Mouse (Mus musculus) cerebellum, adult 9-11 months (tissue): Measurements from ENCODE around the gene Grm7.

Experiments
- DNase-seq: peaks from one replicate; pipeline ENCODE4 v3.0.0; 2022

The Grm7 gene

DNA sequence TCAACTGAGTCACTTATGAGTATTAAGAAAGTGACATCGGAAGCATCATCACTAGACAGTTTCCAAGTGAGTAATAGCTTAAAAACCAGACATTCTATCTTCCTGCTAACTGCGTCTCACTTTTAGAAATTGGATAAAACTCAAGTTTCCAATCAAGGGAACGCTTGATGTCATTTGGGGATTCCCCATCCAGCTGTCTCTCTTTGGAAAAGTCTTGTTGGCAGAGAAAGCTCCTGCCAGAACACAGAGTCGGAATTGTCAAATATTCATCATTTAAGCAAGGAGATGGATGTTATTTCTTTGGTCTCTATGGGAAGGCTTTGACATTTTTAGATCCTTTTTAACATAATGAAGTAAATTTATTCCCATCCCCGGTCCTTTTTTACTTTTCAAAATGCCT is 336.6 kb downstream of the Grm7 start:
- no peak for DNase-seq

GRCm38 (mm10) chr6:111039099-111039498 is 393.7 kb downstream of the Grm7 start:
- DNase-seq = no peak

DNA sequence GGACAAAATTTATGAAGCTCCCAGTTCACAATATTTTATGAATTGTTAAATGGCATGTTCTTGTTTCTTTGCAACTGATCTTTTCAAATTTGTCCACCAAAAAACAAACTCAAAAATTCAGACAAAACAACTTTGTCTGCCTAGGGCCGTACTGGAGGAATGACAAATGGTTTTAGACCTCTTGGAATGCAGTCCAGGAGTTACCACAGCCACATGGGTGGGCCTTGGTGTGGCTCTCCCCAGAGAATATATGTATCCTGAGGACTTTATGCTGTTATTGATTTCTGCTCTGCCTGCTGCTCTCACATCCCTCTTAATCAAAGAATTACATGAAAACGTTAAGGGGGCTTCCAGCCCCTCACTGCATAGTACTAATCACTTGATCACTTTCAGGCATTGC is 400.5 kb downstream of the Grm7 start:
- DNase-seq = no peak

DNA sequence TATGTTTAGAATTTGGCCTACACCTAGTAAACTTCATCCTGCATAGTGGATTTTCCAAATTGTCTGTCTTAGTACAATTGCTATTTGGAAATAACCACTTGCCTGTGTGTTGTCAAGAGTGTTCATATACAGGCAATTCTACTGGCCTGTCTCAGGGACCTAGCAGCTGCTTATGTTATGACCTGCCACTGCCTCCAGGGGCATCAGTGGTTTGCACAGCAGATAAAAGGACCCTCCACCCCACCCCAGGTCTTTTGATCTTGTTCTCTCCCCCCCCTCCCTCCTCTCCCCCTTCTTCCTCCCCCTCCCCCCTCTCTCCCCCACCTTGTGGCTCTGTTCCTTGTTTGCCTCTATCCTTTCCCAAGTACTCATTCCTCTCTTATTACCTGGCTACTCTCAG is 403.9 kb downstream of the Grm7 start:
- no peak for DNase-seq

DNA sequence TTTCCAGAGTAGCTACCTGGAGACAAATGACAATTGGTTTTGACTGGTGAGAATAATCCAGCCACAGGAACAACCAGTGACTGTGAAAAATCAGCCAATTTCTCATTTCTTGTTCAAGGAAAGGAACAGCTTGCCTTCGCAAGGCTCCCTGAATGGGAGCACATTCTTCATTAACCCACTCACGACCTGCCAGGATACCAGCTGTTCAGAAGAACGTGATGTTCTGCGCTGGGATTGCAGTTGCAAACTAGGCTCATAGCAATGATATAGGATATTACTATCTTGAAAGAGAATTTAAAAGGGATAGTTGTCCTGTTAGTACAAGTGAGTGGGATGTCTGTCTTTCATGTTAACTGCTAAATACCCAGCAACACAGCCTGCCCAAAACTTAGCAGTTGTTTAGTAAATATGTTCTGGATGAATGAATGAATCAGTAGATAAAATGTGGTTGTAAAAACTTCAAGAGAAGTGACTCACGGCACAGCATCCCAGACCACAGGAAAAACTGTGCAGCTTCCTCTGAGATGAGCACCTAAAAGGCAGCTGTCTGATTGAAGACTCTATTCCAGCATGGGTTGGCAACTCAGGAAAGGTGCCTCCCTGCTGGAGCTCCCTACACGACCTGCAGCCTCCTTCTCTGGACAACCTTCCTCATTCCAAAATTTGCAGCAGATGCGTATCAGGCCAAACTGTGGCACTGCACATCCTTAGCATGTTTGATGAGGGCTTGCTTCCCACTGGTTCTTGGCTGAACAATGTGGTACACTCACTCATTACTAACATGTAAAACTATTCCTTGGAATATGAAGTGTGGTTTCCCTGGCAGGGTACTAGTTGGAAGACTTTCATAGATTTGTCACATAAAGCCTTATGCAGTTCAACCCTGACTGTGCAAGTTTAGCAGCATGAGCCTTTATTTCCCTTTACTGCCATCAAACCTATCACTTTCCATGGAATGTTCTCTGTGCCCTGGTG is 408.9 kb downstream of the Grm7 start:
- no peak for DNase-seq

DNA sequence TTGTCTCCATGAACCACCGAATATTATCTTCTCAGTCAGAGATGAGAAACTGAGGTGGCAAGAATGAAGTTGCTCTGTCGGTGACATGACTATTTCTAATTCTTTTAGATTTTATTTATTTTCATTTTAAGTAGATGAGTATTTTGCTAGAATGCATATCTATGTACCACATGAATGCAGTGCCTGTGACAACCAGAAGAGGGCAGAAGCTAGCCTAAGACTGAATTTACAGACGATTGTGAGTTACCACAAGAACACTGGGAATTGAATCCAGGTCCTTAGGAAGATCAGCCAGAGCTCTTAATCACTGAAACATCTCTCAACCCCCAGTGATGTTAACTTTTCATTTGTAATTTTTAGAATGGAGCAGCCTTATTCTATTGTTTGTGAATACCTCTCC is 412.4 kb downstream of the Grm7 start:
- no peak for DNase-seq

DNA sequence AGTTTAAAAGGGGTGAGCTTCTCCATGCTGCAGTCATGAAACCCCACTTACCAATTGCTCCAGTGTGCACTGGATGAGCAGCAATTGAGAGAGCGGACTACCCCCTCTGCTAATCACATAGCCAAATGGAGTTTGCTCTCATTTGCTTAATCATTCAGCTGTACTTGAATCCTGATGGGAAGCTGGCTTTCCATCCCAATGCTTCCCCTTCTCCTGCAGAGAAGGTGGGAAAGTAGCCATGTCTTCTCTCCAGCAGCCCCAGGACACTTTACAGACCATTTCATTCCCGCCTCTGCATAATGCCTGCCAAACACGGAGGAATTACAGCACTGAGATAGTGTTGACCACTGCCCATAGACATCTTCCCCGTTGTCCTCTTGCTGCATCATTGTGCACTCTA is 414.6 kb downstream of the Grm7 start:
- DNase-seq = no peak

DNA sequence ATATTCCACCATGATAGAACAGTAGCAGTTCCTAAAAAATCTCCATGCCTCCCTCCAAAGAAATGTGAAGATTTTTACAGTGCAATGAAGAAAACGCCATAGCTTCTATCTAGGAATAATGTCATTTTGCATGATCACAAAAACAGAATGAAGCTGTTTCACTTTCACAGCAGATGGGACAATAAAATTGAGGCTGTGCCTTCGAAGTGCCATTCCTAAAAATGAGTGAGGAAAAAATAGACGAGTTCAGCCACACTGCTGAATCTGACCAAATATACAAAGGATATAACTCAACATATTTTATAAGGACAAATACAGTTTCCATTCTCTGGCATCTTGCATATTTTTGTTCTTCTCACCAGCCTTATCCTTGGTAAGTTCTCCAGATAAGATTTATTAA is 439.2 kb downstream of the Grm7 start:
- DNase-seq = no peak

GRCm38 (mm10) chr6:111094818-111095217 is 449.4 kb downstream of the Grm7 start:
- DNase-seq = no peak

GRCm38 (mm10) chr6:111105485-111105884 is 460.1 kb downstream of the Grm7 start:
- no peak for DNase-seq

DNA sequence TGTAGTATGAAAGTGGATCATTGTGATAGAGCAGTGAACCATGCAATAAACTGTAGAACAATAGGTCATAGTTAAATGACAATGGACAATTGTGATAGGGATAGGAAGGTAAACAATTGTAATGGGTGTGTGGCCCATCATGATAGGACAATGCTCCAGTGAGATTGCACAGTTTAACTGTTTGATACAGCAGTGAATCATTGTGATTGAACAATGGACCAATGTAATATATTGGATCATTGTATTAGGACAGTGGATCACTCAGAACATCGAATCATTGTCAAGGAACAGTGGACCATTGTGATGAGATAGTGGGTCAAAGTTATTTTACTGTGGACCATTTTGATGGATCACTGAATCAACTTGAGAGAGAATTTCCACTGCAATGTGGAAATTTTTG is 515.7 kb downstream of the Grm7 start:
- DNase-seq = no peak

DNA sequence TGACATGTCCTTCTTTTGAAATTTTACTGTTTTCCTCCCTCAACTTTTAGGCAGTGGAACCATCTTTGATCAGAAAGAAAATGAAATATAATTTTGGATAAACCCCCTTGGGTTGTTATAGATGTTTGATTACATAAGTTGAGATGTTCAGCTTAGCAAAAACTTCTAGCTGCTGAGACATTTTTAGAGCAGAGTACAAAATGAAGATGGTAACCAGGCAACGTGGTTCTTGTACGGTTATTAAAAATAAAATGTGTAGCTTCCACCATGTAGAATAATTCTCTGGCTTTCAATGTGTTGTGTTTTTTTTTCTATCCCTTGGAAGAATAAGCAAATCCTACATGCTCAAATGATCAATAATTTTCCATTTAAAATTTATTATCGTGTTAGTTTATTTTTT is 550.0 kb downstream of the Grm7 start:
- DNase-seq = no peak

DNA sequence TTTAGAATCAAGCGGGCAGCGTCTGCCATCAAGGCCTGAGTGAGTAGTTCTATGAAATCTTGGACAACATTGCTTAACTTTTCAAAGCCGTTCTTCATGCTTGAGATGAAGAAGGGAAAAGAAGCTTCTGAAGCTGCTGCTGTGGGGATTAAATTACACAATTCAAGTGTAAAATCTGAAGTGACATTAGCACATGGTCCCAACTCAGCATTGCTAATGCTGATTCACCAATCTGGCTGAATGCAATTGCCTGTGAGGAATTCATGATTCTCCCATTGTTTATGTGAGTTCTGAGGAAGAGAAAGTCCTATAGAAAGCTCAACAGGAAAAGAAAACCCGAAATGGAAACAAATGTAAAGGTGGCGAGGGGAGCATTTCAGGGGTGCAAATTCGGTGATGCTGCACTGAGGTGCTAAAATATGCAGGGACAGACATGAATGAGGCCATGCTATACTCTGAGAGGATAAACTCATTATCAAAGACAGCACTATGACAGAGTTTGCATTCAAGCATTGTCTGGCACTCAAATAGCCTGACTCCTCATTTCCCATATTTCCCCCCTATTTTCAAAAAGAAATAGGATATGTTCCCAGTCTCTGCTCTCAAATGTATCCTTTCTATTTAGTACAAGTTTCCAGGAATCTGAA is 575.8 kb downstream of the Grm7 start:
- DNase-seq = no peak

DNA sequence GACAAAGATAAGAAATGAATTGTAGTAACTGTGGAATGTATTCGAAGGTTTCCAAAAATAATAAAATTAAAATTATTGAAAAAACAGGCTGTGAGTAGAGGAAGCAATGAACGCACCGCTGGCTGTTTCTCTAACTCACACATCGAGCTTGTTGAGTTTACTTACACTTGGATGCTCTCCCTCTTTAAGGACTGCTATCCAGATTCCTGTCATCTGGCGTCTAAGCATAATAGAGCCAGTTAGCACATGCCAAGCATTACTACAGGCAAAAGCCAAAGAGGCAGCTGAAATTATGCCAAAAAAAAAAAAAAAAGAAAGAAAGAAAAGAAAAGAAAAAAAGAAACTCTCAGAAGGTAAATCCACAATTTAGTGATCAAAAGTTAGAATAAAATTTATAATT is 609.8 kb downstream of the Grm7 start:
- no peak for DNase-seq

- DNase-seq = no peak
These were observed 611.6 kb downstream of the Grm7 start for GRCm38 (mm10) chr6:111256939-111257338.

- DNase-seq = no peak
These were observed 612.9 kb downstream of the Grm7 start for GRCm38 (mm10) chr6:111258256-111258655.

DNA sequence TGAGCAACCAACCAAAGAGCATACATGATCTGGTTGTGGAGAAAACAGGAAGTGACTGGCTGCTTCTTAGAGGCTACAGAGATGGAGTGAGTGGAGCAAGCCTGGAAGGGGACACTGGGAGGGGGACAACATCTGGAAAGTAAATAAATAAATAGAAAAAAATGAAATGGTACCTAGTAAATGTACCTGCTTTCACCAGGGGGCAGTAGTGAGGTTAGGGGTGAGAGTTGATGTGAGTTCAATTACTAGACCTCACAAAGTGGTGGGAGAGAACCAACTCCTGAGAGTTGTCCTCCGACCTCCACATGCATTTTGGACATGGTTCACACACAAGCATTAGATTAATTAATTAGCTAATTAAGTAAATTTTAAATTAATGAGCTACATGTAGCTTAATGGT is 615.8 kb downstream of the Grm7 start:
- no peak for DNase-seq

- DNase-seq = no peak
These were observed 631.3 kb downstream of the Grm7 start for GRCm38 (mm10) chr6:111276657-111277056.

GRCm38 (mm10) chr6:111278516-111278915 is 633.1 kb downstream of the Grm7 start:
- DNase-seq = no peak

- no peak for DNase-seq
These were observed 648.2 kb downstream of the Grm7 start for GRCm38 (mm10) chr6:111293505-111294001.

GRCm38 (mm10) chr6:111303912-111304555 is 658.7 kb downstream of the Grm7 start:
- no peak for DNase-seq

DNA sequence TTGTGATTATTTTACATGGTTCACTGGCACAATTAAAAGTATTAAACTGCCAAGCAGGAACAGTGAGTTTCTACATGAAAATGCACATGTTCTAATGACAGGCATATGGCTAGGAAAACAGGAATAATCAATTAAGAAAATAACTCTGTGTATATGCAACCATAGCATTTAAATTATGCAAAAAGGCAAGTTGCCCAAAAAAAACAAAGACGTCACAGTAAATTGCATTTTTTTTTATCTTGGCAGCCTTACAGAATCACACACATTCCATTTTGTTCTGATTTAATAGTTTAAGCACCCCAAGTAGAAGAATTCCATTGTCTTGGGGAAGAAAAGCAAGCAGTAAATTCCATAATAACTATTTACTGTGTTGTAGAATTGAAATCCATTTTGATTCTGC is 716.3 kb downstream of the Grm7 start:
- DNase-seq = no peak

GRCm38 (mm10) chr6:111368111-111368510 is 722.7 kb downstream of the Grm7 start:
- DNase-seq = no peak

DNA sequence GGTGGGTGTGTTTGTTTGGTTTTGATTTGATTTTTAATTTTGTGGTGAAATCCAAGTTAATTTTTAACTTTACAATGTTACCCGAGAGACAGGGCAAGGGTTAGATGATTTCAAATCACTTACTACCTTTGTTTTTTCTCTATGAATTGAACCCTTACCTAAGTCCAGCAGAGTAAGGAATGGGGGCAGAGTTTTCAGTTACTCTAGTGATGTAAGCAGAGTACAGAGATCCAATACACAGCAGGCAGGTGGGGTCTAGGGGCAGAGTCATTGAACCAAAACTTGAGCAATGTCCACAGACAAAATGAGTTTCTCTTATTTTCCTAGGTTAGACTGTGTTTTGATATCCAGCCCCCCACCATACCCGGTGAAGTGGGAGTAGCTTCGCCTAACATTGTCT is 723.2 kb downstream of the Grm7 start:
- no peak for DNase-seq
